ENCODE assay signal across 27 mouse cellular contexts in the genomic region with DNA sequence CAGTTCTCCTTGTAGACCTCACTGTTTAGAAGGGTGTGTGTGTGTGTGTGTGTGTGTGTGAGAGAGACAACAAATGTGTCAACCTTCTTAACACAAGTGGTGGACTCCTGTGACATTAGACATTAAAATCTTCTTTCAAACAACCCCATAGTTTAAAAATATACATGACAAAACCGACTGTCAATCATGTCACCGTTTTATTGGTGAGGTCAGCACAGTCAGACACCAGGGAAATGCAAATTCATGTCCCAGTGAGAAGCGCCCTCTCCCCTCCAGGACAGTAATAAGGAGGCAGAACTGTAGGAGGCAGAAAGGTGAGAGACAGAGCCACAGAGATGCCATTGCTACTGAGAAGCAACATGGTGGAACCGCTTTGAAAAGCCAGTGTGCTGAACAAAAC. TPM values are rescaled to one million over a fixed set of nuclear protein-coding genes. Genes with fewer than 3 reads are reported as not detected.
"Had no signal": no experiment of that assay in that cellular context is flagged by ENCODE, and none has a peak within 500 bp of the region (broad histone marks: within the 10 kb centered on the region; RNA-seq: fewer than 3 reads in every experiment).

No protein-coding gene starts in this region.

- ATAC-seq: hindbrain, embryonic 16.5 days; inflammation-experienced regulatory T-cells, adult 6 months; intestine, embryonic 15.5 days; intestine, postnatal 0 days had no signal

- H3K27ac ChIP-seq: heart, adult 2 months; heart, embryonic 13.5 days; heart, embryonic 15.5 days; hindbrain, embryonic 12.5 days; intestine, embryonic 15.5 days; left cerebral cortex, adult 2 months; limb, embryonic 10.5 days; limb, embryonic 12.5 days had no signal

- H3K9me3 ChIP-seq: heart, embryonic 13.5 days; heart, embryonic 15.5 days; hindbrain, embryonic 12.5 days; intestine, embryonic 15.5 days; limb, embryonic 10.5 days; limb, embryonic 12.5 days; liver, embryonic 13.5 days; liver, embryonic 15.5 days had no signal

- H3K9ac ChIP-seq: heart, embryonic 13.5 days; heart, embryonic 15.5 days; hindbrain, embryonic 12.5 days; intestine, embryonic 15.5 days; limb, embryonic 12.5 days; liver, embryonic 13.5 days; liver, embryonic 15.5 days had no signal

- H3K36me3 ChIP-seq: heart, embryonic 13.5 days; heart, embryonic 15.5 days; hindbrain, embryonic 12.5 days; intestine, embryonic 15.5 days; limb, embryonic 10.5 days; limb, embryonic 12.5 days; liver, embryonic 13.5 days; liver, embryonic 15.5 days had no signal

- DNase-seq: gastrocnemius, postnatal 14 days; gastrocnemius, postnatal 36 days; heart, adult 11 months; heart, adult 2 months; heart, postnatal 14 days; heart, postnatal 36 days; kidney, adult 18-20 months; kidney, adult 8-10 months; kidney, postnatal 10 days; kidney, postnatal 25 days; kidney, postnatal 4 days; liver; liver, embryonic 13.5 days had no signal

- H3K27me3 ChIP-seq: heart, embryonic 13.5 days; heart, embryonic 15.5 days; hindbrain, embryonic 12.5 days; intestine, embryonic 15.5 days; limb, embryonic 12.5 days; liver, embryonic 13.5 days; liver, embryonic 15.5 days had no signal

- H3K4me3 ChIP-seq: heart, adult 2 months; heart, embryonic 13.5 days; heart, embryonic 15.5 days; hindbrain, embryonic 12.5 days; intestine, embryonic 15.5 days; layer of hippocampus, adult 2 months; left cerebral cortex, adult 2 months; limb, embryonic 10.5 days; limb, embryonic 12.5 days; liver, embryonic 13.5 days; liver, embryonic 15.5 days had no signal

- H3K4me1 ChIP-seq: intestine, embryonic 15.5 days had no signal

- H3K4me2 ChIP-seq: heart, embryonic 11.5 days; heart, embryonic 13.5 days; heart, embryonic 15.5 days; hindbrain, embryonic 12.5 days; intestine, embryonic 15.5 days; limb, embryonic 12.5 days; liver, embryonic 13.5 days; liver, embryonic 15.5 days had no signal

RNA-seq across cellular contexts. Expression of a gene that starts 49.2 kb away (rescaled TPM):
- total RNA-seq: hematopoietic stem cell, adult 5-6 weeks had no signal
- polyA plus RNA-seq: inflammation-experienced regulatory T-cells, adult 6 months had no signal
